In genomic region chr13:6628998-6629764, GRCm38 (mm10) we compare ENCODE assay signal across 19 mouse cellular contexts. TPM values are rescaled to one million over a fixed set of nuclear protein-coding genes. Genes with fewer than 3 reads are reported as not detected.
DNase-seq lines count a peak whose midpoint lies in the region; ATAC-seq and TF ChIP-seq lines count a peak whose summit lies in the region.
"Had no signal": no experiment of that assay in that cellular context is flagged by ENCODE, and none has a peak within 500 bp of the region (broad histone marks: within the 10 kb centered on the region; RNA-seq: fewer than 3 reads in every experiment).

No protein-coding gene starts in this region.

- no peak for TF ChIP-seq CTCF in forebrain, postnatal 0 days (IDR thresholded peaks at IDR 0.05; ENCODE audit: low read depth)

- no peak overlapping the region for H3K4me2 ChIP-seq in forebrain, postnatal 0 days (ENCODE audit: low read depth)
- H3K4me2 ChIP-seq: hindbrain, embryonic 15.5 days; limb, embryonic 13.5 days; liver, embryonic 12.5 days had no signal

- H3K4me1 ChIP-seq in forebrain, postnatal 0 days (ENCODE audit: insufficient read depth), result no peaks in the 10 kb centered on the region
- H3K4me1 ChIP-seq: hindbrain, embryonic 15.5 days had no signal

- 84% methylated on average over 14 of the region's 14 CpGs for WGBS in forebrain, postnatal 0 days

- no peaks in the 10 kb centered on the region for H3K9me3 ChIP-seq in forebrain, postnatal 0 days (ENCODE audit: low read length)
- H3K9me3 ChIP-seq: forebrain, embryonic 10.5 days; hindbrain, embryonic 15.5 days; limb, embryonic 13.5 days; liver, embryonic 12.5 days; midbrain, embryonic 10.5 days had no signal

- no peak overlapping the region for H3K9ac ChIP-seq in forebrain, postnatal 0 days
- H3K9ac ChIP-seq: hindbrain, embryonic 15.5 days; limb, embryonic 13.5 days; liver, embryonic 12.5 days had no signal

- no peak for ATAC-seq in forebrain, postnatal 0 days
- ATAC-seq: liver, embryonic 12.5 days had no signal

- H3K27ac ChIP-seq in forebrain, postnatal 0 days (ENCODE audit: low read depth, low read length), result no peak overlapping the region
- H3K27ac ChIP-seq: forebrain, embryonic 10.5 days; hindbrain, embryonic 15.5 days; liver, embryonic 12.5 days; midbrain, embryonic 10.5 days had no signal

- no peak overlapping the region for H3K4me3 ChIP-seq in forebrain, postnatal 0 days (ENCODE audit: low read depth, low read length)
- H3K4me3 ChIP-seq: forebrain, embryonic 10.5 days; hindbrain, embryonic 15.5 days; limb, embryonic 13.5 days; liver, embryonic 12.5 days; midbrain, embryonic 10.5 days had no signal

- DNase-seq in kidney, adult 11 months, result peak; percentile 38
- DNase-seq in kidney, postnatal 10 days, result no peak
- DNase-seq in Muller cell, postnatal 12 days (ENCODE audit: inconsistent ontology term), result peak; percentile 59
- DNase-seq in kidney, adult 9 months, result peak; percentile 60
- DNase-seq in splenic B cell, adult 2 months (ENCODE audit: low read depth, low spot score), result peak; percentile 38
- no peak for DNase-seq in forebrain, postnatal 0 days
- no peak for DNase-seq in B cell, adult 2 months
- DNase-seq: cerebellum, adult 11 months; cerebellum, postnatal 10 days; gastrocnemius, postnatal 36 days; heart, postnatal 14 days; layer of hippocampus, adult 9-11 months; lung, adult 18-20 months; lung, postnatal 10 days had no signal

- H3K27me3 ChIP-seq in splenic B cell, adult 2 months (ENCODE audit: control insufficient read depth, insufficient read depth, low read length, poor library complexity, severe bottlenecking), result no peaks in the 10 kb centered on the region
- no peaks in the 10 kb centered on the region for H3K27me3 ChIP-seq in forebrain, postnatal 0 days (ENCODE audit: insufficient read depth, low read length)
- H3K27me3 ChIP-seq: hindbrain, embryonic 15.5 days; limb, embryonic 13.5 days; liver, embryonic 12.5 days had no signal

- H3K36me3 ChIP-seq in splenic B cell, adult 2 months (ENCODE audit: control insufficient read depth, insufficient read depth, low read length, poor library complexity, severe bottlenecking), result no peaks in the 10 kb centered on the region
- 0 out of 2 replicates have a peak, but pooled peaks cover 3% of the 10 kb centered on the region for H3K36me3 ChIP-seq in forebrain, postnatal 0 days (ENCODE audit: insufficient read depth)
- H3K36me3 ChIP-seq: forebrain, embryonic 10.5 days; hindbrain, embryonic 15.5 days; limb, embryonic 13.5 days; liver, embryonic 12.5 days; midbrain, embryonic 10.5 days had no signal

RNA-seq across cellular contexts. Expression of gene Pfkp, which starts 19.4 kb away (rescaled TPM):
- total RNA-seq in forebrain, postnatal 0 days (2014; rRNA removed), result 173 and 213 TPM in 2 replicates
- 109 and 207 TPM in 2 replicates for polyA plus RNA-seq in forebrain, postnatal 0 days (2015; fragmentation: Nextera tagmentation; extraction: Ambion mirVana)

Comparison
In these comparisons a context has a peak if more than half of its experiments do, and no peak if none do; other contexts are left out.
1. DNase-seq: peak in kidney, adult 11 months (single experiment), Muller cell, postnatal 12 days (single experiment), kidney, adult 9 months (single experiment) and splenic B cell, adult 2 months (single experiment); none in kidney, postnatal 10 days (single experiment), forebrain, postnatal 0 days (single experiment) and B cell, adult 2 months (0 of 2).